Mouse (Mus musculus): ENCODE results near the gene Kif21b.

Gene Kif21b

GRCm38 (mm10) chr1:136160297-136160696 is 29.1 kb downstream of the Kif21b start:
- DNase-seq: no peak

DNA sequence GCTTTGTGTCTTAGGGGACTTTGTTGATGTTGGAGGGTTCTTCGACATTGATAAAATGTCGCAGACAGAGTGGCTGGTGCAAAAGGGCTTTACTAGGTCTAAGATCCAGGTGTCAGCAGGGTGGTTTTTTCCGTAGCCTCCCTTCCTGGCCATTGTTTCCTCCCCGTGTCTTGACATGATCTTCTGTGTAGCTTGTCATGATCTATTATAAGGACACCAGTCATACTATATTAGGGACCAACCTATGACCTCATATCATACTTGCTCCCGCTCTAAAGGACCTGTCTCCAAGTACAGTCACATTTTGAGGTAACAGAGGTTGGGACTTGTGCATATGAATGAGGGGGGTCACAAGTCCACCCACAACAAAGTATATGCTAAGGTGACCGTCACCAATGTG is 29.7 kb downstream of the Kif21b start:
- DNase-seq: no peak

DNA sequence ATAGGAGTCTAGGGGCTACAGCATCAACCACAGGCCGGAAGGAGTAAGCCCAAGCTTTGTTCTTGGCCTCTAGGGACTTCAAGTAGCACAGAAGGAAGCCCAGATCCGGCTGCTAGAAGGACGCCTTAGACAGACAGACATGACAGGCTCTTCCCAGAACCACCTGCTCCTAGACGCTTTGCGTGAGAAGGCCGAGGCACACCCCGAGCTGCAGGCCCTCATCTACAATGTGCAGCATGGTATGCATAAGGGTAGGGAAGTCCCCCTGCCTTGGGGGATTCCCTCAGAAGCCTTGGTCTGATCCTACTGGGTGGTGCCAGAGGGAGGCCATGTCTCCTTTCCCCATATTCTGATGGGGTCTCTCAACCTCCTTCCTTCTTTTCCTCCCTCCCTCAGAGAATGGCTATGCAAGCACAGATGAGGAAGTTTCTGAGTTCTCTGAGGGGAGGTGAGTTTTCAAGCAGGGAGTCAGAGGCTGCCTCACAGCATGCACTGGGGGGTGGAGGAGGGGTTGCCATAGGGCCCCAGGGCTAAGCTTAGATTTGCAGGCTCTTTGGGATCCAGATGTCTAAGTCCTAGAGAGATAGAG is 30.2 kb downstream of the Kif21b start:
- DNase-seq: no peak

DNA sequence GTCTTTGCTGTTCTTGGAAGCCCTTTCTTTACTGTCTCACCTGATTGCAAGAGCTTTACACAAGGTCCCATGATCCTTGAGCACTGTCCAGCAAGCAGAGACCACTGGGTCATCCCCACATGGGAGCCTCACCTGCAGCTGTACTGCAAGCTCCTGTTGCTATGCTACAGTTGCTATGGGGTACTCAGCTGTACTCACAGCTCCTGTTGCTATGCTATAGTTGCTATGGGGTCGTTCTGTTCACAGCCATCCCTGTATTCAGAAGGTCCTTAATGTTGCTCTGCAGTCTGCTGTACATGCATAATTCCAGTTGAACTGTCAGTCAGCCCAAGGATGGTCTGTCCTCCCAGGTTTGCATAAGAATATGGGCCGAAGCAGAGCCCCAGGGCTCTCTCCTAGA is 34.2 kb downstream of the Kif21b start:
- no peak for DNase-seq

- DNase-seq: peak; percentile 64
These were observed 36.5 kb downstream of the Kif21b start for GRCm38 (mm10) chr1:136167657-136168056.

- DNase-seq: peak; percentile 86
These were observed 38.9 kb downstream of the Kif21b start for GRCm38 (mm10) chr1:136170109-136170508.

DNA sequence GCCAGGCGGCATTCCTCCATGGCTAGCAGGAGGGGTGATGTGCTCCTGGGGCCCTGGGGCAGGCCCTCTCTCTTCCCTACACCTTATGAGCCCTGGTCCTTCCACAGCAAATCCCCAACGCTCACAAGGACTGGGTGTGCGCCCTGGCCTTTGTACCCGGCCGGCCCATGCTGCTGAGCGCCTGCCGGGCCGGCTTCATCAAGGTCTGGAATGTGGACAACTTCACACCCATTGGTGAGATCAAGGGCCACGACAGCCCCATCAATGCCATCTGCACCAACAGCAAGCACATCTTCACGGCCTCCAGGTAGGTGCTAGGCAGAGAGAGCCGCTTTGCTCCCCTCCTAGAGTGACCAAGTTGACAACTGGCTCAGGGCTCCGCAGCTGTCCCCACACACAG is 41.5 kb downstream of the Kif21b start:
- DNase-seq: peak; percentile 50

- peak; percentile 30 for DNase-seq
These were observed 43.0 kb downstream of the Kif21b start for GRCm38 (mm10) chr1:136174101-136174606.

GRCm38 (mm10) chr1:136175183-136175582 is 44.0 kb downstream of the Kif21b start:
- DNase-seq: peak; percentile 33

- no peak for DNase-seq
These were observed 45.9 kb downstream of the Kif21b start for GRCm38 (mm10) chr1:136177085-136177484.

GRCm38 (mm10) chr1:136178741-136179140 is 47.6 kb downstream of the Kif21b start:
- DNase-seq: no peak

- DNase-seq: no peak
These were observed 48.4 kb downstream of the Kif21b start for GRCm38 (mm10) chr1:136179511-136180001.

- no peak for DNase-seq
These were observed 58.8 kb downstream of the Kif21b start for GRCm38 (mm10) chr1:136190033-136190432.

DNA sequence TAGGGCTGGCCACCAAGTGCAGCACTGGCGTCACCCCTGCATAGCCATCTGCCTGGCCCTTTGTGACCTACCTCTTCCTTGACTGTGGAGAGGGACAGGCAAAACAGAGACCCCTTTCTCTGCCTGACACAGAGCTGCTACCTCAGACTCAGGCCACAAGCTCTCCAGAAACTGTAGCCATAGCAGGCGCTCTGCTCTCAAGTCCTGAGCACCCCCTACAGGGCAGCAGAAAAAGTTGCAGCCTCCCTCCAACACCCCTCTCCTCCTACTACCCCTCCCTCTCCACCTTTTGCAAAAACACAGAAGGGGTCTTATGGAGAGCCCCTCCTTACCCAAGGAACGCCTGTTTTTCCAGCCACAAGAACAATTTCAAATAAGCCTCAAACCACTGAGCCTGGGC is 81.6 kb downstream of the Kif21b start, which contains the start of gene Mroh3:
Mroh3 (minus strand) TSS at position 26 of the 400 bp plus-strand sequence.
- DNase-seq: no peak

DNA sequence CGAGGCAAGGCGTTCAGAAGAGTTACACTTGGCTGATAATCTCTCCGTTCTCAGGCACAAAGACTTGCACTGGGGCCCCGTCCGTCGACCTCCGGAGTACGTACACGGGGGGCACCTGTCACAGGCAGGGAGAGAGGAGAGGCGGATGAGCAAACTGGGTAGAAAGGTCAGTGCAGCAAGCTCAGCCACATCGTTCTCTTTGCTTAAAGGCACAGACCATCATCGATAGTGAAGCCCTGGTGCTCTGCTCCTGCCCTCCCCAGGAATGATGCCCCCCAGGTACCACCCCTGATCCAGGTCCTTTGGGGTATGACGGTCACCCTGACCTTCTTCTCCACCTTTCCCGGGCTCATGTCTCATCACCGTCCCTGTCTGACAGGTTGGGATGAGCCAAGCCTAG is 83.1 kb downstream of the Kif21b start:
- no peak for DNase-seq

GRCm38 (mm10) chr1:136220037-136220871 is 89.1 kb downstream of the Kif21b start:
- peak; percentile 36 for DNase-seq

DNA sequence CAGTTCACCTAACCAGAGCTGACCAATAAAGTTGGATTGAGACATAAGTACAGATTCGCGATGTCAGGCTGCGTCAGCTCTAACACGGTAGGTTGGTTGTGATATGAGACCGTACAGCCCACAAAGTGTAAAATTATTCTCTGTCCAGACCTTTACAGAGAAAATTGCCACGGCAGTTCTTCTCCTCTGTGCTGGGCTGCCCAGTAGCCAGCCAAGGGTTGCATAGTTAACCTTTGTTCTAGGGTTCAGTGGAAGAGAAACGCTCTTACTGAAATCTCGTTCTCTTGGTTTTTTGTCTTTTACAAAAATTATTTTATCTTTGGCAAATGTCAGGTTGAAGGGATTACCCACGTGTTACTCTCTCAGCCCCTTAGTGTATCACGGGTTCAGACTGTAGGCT is 91.2 kb downstream of the Kif21b start:
- DNase-seq: no peak

DNA sequence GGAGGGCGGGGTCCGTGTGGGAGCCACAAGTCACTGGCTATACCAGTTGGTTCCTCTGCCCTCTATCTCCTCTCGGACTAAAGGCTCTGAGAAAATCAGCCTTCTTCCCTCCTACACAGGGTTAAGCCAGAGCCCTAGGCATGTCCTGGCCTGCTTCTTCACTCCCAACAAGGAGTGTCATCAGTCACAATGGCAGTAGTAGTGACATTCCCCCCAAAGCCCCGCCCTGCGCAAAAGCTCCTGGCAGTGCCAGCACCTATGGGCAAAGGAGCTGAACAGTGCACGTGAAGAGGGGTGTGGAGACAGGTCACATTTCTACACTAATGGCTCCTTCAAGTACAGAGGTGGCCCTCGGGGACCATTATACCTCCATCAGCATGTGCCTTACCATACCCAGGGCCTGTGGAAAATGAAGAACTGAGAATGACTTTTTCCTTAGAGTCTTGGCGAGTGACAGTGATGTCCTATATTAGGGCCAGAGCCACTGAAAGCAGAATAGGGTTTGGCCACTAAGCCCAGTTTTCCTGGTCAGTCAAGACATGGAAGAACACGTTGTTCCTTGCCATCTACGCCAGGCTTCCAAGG is 92.7 kb downstream of the Kif21b start:
- no peak for DNase-seq

DNA sequence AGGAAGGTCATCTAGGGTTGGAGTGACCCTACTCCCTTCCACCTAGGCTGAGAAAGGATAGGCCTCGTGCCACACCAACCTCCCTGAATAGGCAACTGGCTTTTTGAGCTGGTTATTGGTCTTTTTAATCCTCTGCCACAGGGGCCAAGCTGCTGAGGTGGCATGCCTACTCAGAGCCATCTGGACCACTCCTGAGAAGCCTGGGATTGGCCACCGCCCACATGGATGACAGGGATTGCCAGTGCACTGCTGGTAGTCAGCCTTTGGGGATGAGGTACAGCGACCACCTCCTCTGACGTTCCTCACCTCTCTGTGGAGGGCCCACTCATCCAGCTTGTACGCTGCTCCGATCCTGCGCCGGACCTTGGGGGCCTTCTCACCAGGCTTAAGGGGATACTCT is 94.7 kb downstream of the Kif21b start:
- no peak for DNase-seq

DNA sequence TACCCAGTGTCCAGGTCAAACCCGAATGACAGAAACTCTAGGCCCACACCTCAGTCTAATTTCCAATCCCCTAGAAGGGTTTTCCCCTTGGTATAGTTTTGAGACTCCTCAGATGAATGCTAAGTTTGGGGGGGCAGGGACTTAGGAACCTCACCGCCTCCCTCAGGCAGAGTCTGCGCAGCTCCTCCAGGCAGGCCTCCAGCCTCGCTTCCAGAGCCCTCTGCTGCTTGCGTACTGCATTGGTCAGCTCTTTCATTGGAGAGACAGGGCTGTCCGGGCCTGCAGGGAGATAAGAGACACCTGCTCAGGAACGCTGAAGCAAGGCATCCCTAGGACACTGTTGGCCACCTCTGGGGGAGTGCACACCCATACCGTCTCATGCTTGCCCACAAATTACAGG is 95.4 kb downstream of the Kif21b start:
- DNase-seq: no peak

Measured in kidney, postnatal 10 days (tissue).